Mouse (Mus musculus) bone marrow, adult 2 months (tissue): ENCODE measurements around the gene Rsg1.

Experiments
- CTCF ChIP-seq: fragments of 200-500 bp; IDR thresholded peaks from 2 replicates; pipeline ENCODE4 v1.5.1; 2011; ENCODE audit warnings: low read length, control low read depth; ENCODE audit not compliant: control insufficient read depth, insufficient read depth
- POLR2A ChIP-seq: fragments of 200-500 bp; IDR thresholded peaks from 2 replicates; pipeline ENCODE4 v1.6.1; 2011; ENCODE audit warnings: low read depth, mild to moderate bottlenecking, control low read depth, low read length, borderline replicate concordance; ENCODE audit not compliant: control insufficient read depth

DNA sequence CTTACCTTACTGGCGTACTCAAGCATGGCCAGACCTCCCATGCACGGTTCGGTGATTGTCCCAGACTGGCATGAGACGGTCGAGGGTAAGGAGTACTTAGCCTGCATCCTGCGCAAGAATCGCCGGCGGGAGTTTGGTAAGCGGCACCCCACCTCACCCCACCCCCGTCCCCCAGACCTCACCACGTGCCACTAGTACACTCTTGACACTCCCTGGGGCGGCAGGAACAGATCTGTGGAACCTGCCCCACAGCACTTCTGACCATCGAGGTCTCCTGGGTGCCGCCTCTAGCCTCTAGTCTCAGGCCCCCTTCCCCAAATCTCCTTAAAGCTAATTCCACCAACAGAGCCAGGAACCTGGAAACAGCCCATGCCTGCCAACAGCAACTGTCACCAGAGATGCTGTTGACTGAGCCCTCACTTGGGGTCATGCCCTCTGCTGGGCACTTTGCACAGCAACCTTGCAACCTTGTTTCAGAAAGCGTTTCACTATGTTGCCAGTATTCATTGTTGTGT is 638 bp downstream of the Rsg1 start:
- TF ChIP-seq POLR2A (0 out of 2 replicates have a peak, but pooled peaks have one; percentile 20), CTCF (peak; percentile 83)
